ENCODE assay signal across 8 mouse cellular contexts in genomic region chr10:75505928-75506327, GRCm38 (mm10). TPM values are rescaled to one million over a fixed set of nuclear protein-coding genes. Genes with fewer than 3 reads are reported as not detected.
DNase-seq lines count a peak whose midpoint lies in the region; ATAC-seq and TF ChIP-seq lines count a peak whose summit lies in the region.
"Not testable (repeated sequence)": the region's sequence is repeated elsewhere in the genome, so short reads cannot be mapped to it uniquely, and the experiment has no call there.
"Had no signal": no experiment of that assay in that cellular context is flagged by ENCODE, and none has a peak within 500 bp of the region (broad histone marks: within the 10 kb centered on the region; RNA-seq: fewer than 3 reads in every experiment).

No protein-coding gene starts in this region.

- H3K4me1 ChIP-seq in CH12.LX (ENCODE audit: control insufficient read depth in 1 of 2, insufficient read depth in 2 of 2) (peaks cover 7 to 12% of the 10 kb centered on the region in 2 experiments), MEL (ENCODE audit: control insufficient read depth in 1 of 2, insufficient read depth in 2 of 2, low read length in 2 of 2) (peaks cover 0 to 11% of the 10 kb centered on the region in 2 experiments; a peak in 2 of 4 replicates)
- H3K4me1 ChIP-seq in liver, adult 2 months (ENCODE audit: control insufficient read depth, insufficient read depth, low read length) = peaks cover 31% of the 10 kb centered on the region
- H3K4me1 ChIP-seq in liver, postnatal 0 days (ENCODE audit: insufficient read depth) = peaks cover 18% of the 10 kb centered on the region

- dilution Hi-C loops in CH12.LX (cut with MboI; ENCODE audit: extremely low pct_ligation_motif_present, extremely low pct_unique_long_range_greater_than_20kb, low sequenced_read_pairs) = not testable (repeated sequence)

- H3K27me3 ChIP-seq in CH12.LX (replicated peaks); MEL (ENCODE audit: control insufficient read depth in 1 of 2, insufficient read depth in 2 of 2, low read length in 2 of 2); liver, adult 2 months (ENCODE audit: control insufficient read depth, insufficient read depth, low read length); liver, postnatal 0 days (ENCODE audit: insufficient read depth, low read length): not testable (repeated sequence)

- TF ChIP-seq RAD21 in CH12.LX (IDR thresholded peaks at IDR 0.05; ENCODE audit: low read depth, low read length); MEL (IDR thresholded peaks at IDR 0.05; ENCODE audit: low read depth, low read length): not testable (repeated sequence)

- H3K27ac ChIP-seq in CH12.LX (ENCODE audit: insufficient read depth, low read depth); MEL (ENCODE audit: control insufficient read depth, low read depth, low read length): not testable (repeated sequence)
- peak overlapping the region; percentile 96; the same call in 1 of the 2 replicates for H3K27ac ChIP-seq in gastrocnemius, adult 2 months
- H3K27ac ChIP-seq in liver, adult 2 months (replicated peaks; ENCODE audit: insufficient read depth, low read depth, low read length) = peak overlapping the region; percentile 98
- H3K27ac ChIP-seq in liver, postnatal 0 days (ENCODE audit: low read depth) = 0 out of 2 replicates have a peak overlapping the region, but pooled peaks have one; percentile 12

- not testable (repeated sequence) for DNase-seq in CH12.LX (ENCODE audit: extremely low read depth); MEL (ENCODE audit: low read depth, low spot score); gastrocnemius, adult 2 months; liver, adult 2 months (ENCODE audit: extremely low read depth, low read depth, low spot score); liver, postnatal 0 days

- H3K4me3 ChIP-seq in CH12.LX (replicated peaks in 1 of 3; ENCODE audit: low read depth in 2 of 3, low read length in 2 of 3, poor library complexity in 1 of 3); MEL (ENCODE audit: control insufficient read depth in 1 of 2, insufficient read depth in 1 of 2, low read depth in 2 of 2, low read length in 2 of 2); gastrocnemius, adult 2 months; liver, adult 2 months (ENCODE audit: insufficient read depth, low read depth, low read length); liver, postnatal 0 days (ENCODE audit: low read depth, low read length): not testable (repeated sequence)

- not testable (repeated sequence) for H3K9ac ChIP-seq in CH12.LX (ENCODE audit: insufficient read depth, low read depth); MEL (ENCODE audit: control insufficient read depth, low read depth, low read length, poor library complexity, severe bottlenecking); liver, postnatal 0 days (replicated peaks)
- 0 out of 2 replicates have a peak overlapping the region, but pooled peaks have one; percentile 20 for H3K9ac ChIP-seq in liver, adult 2 months (ENCODE audit: low read depth, low read length)

- WGBS in liver, adult 2 months = 91% methylated on average over 3 of the region's 3 CpGs
- 85% methylated on average over 3 of the region's 3 CpGs for WGBS in liver, postnatal 0 days (ENCODE audit: insufficient replicate concordance)

- not testable (repeated sequence) for H3K9me3 ChIP-seq in CH12.LX (replicated peaks; ENCODE audit: low read length); MEL (replicated peaks; ENCODE audit: insufficient read depth, low read length); liver, postnatal 0 days (ENCODE audit: low read length)

- peaks cover 36 to 48% of the 10 kb centered on the region in 2 experiments for H3K36me3 ChIP-seq in CH12.LX (replicated peaks in 1 of 2; ENCODE audit: control insufficient read depth in 1 of 2, insufficient read depth in 1 of 2, low read length in 1 of 2)
- H3K36me3 ChIP-seq in MEL (ENCODE audit: control insufficient read depth in 1 of 2, insufficient read depth in 2 of 2, low read length in 2 of 2) = not testable (repeated sequence)
- peaks cover 43% of the 10 kb centered on the region for H3K36me3 ChIP-seq in liver, adult 2 months (ENCODE audit: control insufficient read depth, insufficient read depth, low read length)
- peaks cover 51% of the 10 kb centered on the region for H3K36me3 ChIP-seq in liver, postnatal 0 days (replicated peaks; ENCODE audit: insufficient read depth, low read length)

- H3K79me2 ChIP-seq in CH12.LX (replicated peaks; ENCODE audit: control insufficient read depth, extremely low read depth, insufficient read depth, poor library complexity, severe bottlenecking); MEL (ENCODE audit: control insufficient read depth, insufficient read depth, low read length, poor library complexity); liver, adult 2 months (ENCODE audit: control insufficient read depth, insufficient read depth, low read length): not testable (repeated sequence)

- in situ Hi-C loops in CH12.LX (cut with MboI; ENCODE audit: low pct_ligation_motif_present, low pct_unique_long_range_greater_than_20kb, low sequenced_read_pairs) = loop anchor here (10.0 kb wide), 1 partner anchor 61 kb away; no protein-coding TSS in a partner anchor

- not testable (repeated sequence) for TF ChIP-seq CTCF in CH12.LX (conservative IDR thresholded peaks at IDR 0.05 in 1 of 2, IDR thresholded peaks at IDR 0.05 in 1 of 2; ENCODE audit: low read depth in 2 of 2, low read length in 2 of 2); MEL (IDR thresholded peaks at IDR 0.05 in 2 of 3, conservative IDR thresholded peaks at IDR 0.05 in 1 of 3; ENCODE audit: control insufficient read depth in 1 of 3, insufficient read depth in 1 of 3, low read depth in 2 of 3, low read length in 3 of 3, poor library complexity in 1 of 3, severe bottlenecking in 1 of 3); gastrocnemius, adult 2 months (IDR thresholded peaks at IDR 0.05); liver, adult 2 months (IDR thresholded peaks at IDR 0.05; ENCODE audit: low read depth, low read length); liver, postnatal 0 days (IDR thresholded peaks at IDR 0.05; ENCODE audit: low read depth)

- H3K4me2 ChIP-seq in CH12.LX (ENCODE audit: insufficient read depth, low read depth, poor library complexity, severe bottlenecking); liver, postnatal 0 days (ENCODE audit: low read depth, low read length): not testable (repeated sequence)

- intact Hi-C loops in gastrocnemius, adult 2 months (cut with DNase I) = not testable (repeated sequence)

- TF ChIP-seq EP300 in CH12.LX (IDR thresholded peaks at IDR 0.05; ENCODE audit: low read length); MEL (IDR thresholded peaks at IDR 0.05; ENCODE audit: low read depth in 1 of 2, low read length in 2 of 2); liver, postnatal 0 days (IDR thresholded peaks at IDR 0.05; ENCODE audit: low read depth): not testable (repeated sequence)

- ATAC-seq in liver, postnatal 0 days = not testable (repeated sequence)

- not testable (repeated sequence) for TF ChIP-seq POLR2A in CH12.LX (IDR thresholded peaks at IDR 0.05; ENCODE audit: low read depth, low read length); MEL (IDR thresholded peaks at IDR 0.05; ENCODE audit: control insufficient read depth in 1 of 2, insufficient read depth in 1 of 2, low read depth in 1 of 2, low read length in 2 of 2, poor library complexity in 1 of 2); liver, adult 2 months (IDR thresholded peaks at IDR 0.05; ENCODE audit: extremely low read depth, insufficient read depth, low read length)

RNA-seq across cellular contexts. Expression of gene Snrpd3, which starts 11.4 kb away (rescaled TPM):
- 101 and 119 TPM in 2 replicates for total RNA-seq in CH12.LX (2012; rRNA removed)
- total RNA-seq in CH12.LX (2014; rRNA removed) = 44.6 and 57.8 TPM in 2 replicates
- 554 and 595 TPM in 2 replicates for polyA plus RNA-seq in CH12.LX (2012; ENCODE audit: insufficient read length, low read depth)
- total RNA-seq in MEL (2012; rRNA removed) = 155 TPM in 2 replicates
- polyA plus RNA-seq in MEL (2012; ENCODE audit: insufficient read depth in 1 of 2, insufficient read length in 2 of 2, low read depth in 1 of 2, low replicate concordance in 2 of 2, missing spikeins in 1 of 2) = 100 to 1,000 TPM in 1 of 2 experiments, not detected in 1; 643 TPM
- 10 to 100 TPM; 65.9 to 91.4 TPM for total RNA-seq in gastrocnemius, adult 2 months (2021)
- 26.6 and 29.1 TPM in 2 replicates for total RNA-seq in liver, adult 2 months (2014; rRNA removed)
- 12.5 and 21.0 TPM in 2 replicates for polyA plus RNA-seq in liver, adult 2 months (2012; rRNA removed)
- polyA plus RNA-seq in liver, postnatal 0 days (2015; fragmentation: Nextera tagmentation; extraction: Ambion mirVana) = 51.9 and 58.8 TPM in 2 replicates

RNA-seq across cellular contexts. Expression of gene Gucd1, which starts 11.8 kb away (rescaled TPM):
- 15.9 and 18.0 TPM in 2 replicates for total RNA-seq in CH12.LX (2012; rRNA removed)
- 19.0 and 19.5 TPM in 2 replicates for total RNA-seq in CH12.LX (2014; rRNA removed)
- 15.6 and 16.8 TPM in 2 replicates for polyA plus RNA-seq in CH12.LX (2012; ENCODE audit: insufficient read length, low read depth)
- total RNA-seq in MEL (2012; rRNA removed) = 17.7 and 18.7 TPM in 2 replicates
- 10 to 100 TPM in 1 of 2 experiments, not detected in 1; 30.7 TPM for polyA plus RNA-seq in MEL (2012; ENCODE audit: insufficient read depth in 1 of 2, insufficient read length in 2 of 2, low read depth in 1 of 2, low replicate concordance in 2 of 2, missing spikeins in 1 of 2)
- total RNA-seq in gastrocnemius, adult 2 months (2021) = 10 to 100 TPM; 48.2 to 78.7 TPM
- 115 and 138 TPM in 2 replicates for total RNA-seq in liver, adult 2 months (2014; rRNA removed)
- 162 and 166 TPM in 2 replicates for polyA plus RNA-seq in liver, adult 2 months (2012; rRNA removed)
- 45.2 and 45.6 TPM in 2 replicates for polyA plus RNA-seq in liver, postnatal 0 days (2015; fragmentation: Nextera tagmentation; extraction: Ambion mirVana)

RNA-seq across cellular contexts. Expression of gene Lrrc75b, which starts 54.2 kb away (rescaled TPM):
- total RNA-seq in CH12.LX (2012; rRNA removed) = not detected in 2 replicates
- total RNA-seq in CH12.LX (2014; rRNA removed) = not detected in 2 replicates
- not detected in 2 replicates for polyA plus RNA-seq in CH12.LX (2012; ENCODE audit: insufficient read length, low read depth)
- total RNA-seq in MEL (2012; rRNA removed) = not detected in 2 replicates
- polyA plus RNA-seq in MEL (2012; ENCODE audit: insufficient read depth in 1 of 2, insufficient read length in 2 of 2, low read depth in 1 of 2, low replicate concordance in 2 of 2, missing spikeins in 1 of 2) = not detected
- under 1 TPM; 0.11 to 0.15 TPM for total RNA-seq in gastrocnemius, adult 2 months (2021)
- total RNA-seq in liver, adult 2 months (2014; rRNA removed) = under 0.01 TPM in 1 of 2 replicates, not detected in the other
- 0.02 TPM in 1 of 2 replicates, not detected in the other for polyA plus RNA-seq in liver, adult 2 months (2012; rRNA removed)
- polyA plus RNA-seq in liver, postnatal 0 days (2015; fragmentation: Nextera tagmentation; extraction: Ambion mirVana) = 0.05 and 0.06 TPM in 2 replicates
- polyA plus RNA-seq: G1E had no signal

RNA-seq across cellular contexts. Expression of gene Ggt1, which starts 55.5 kb away (rescaled TPM):
- total RNA-seq in CH12.LX (2012; rRNA removed) (1.3 and 2.1 TPM in 2 replicates), CH12.LX (2014; rRNA removed) (0.68 and 1.3 TPM in 2 replicates), MEL (2012; rRNA removed) (0.46 and 1.4 TPM in 2 replicates)
- polyA plus RNA-seq in CH12.LX (2012; ENCODE audit: insufficient read length, low read depth) (2.0 and 3.8 TPM in 2 replicates), MEL (2012; ENCODE audit: insufficient read depth in 1 of 2, insufficient read length in 2 of 2, low read depth in 1 of 2, low replicate concordance in 2 of 2, missing spikeins in 1 of 2) (1 to 10 TPM in 1 of 2 experiments, not detected in 1; 3.2 TPM)
- not detected for total RNA-seq in gastrocnemius, adult 2 months (2021)
- total RNA-seq in liver, adult 2 months (2014; rRNA removed) = 0.54 and 0.92 TPM in 2 replicates
- 0.20 and 0.68 TPM in 2 replicates for polyA plus RNA-seq in liver, adult 2 months (2012; rRNA removed)
- 27.4 and 28.6 TPM in 2 replicates for polyA plus RNA-seq in liver, postnatal 0 days (2015; fragmentation: Nextera tagmentation; extraction: Ambion mirVana)
- total RNA-seq: adrenal gland, adult 2 months; adrenal gland, postnatal 25 days; G1E had no signal
- polyA plus RNA-seq: G1E had no signal
